ENCODE assay signal across 21 mouse cellular contexts in genomic region chr10:96605856-96606255, GRCm38 (mm10).
"Had no signal": no experiment of that assay in that cellular context is flagged by ENCODE, and none has a peak within 500 bp of the region (broad histone marks: within the 10 kb centered on the region; RNA-seq: fewer than 3 reads in every experiment).

No protein-coding gene starts in this region.

- ATAC-seq: intestine, embryonic 15.5 days; midbrain, embryonic 15.5 days had no signal

- H3K4me3 ChIP-seq: intestine, embryonic 15.5 days; kidney, embryonic 15.5 days; left cerebral cortex, adult 2 months; liver, embryonic 13.5 days; midbrain, embryonic 12.5 days; midbrain, embryonic 15.5 days; myocyte had no signal

- DNase-seq: kidney, adult 11 months; kidney, adult 8-10 months; kidney, postnatal 10 days; kidney, postnatal 36 days; layer of hippocampus, postnatal 36 days; liver, embryonic 13.5 days; lung, adult 2 months; lung, postnatal 14 days; lung, postnatal 4 days; right cerebral cortex, adult 18-20 months; right cerebral cortex, postnatal 14 days; right cerebral cortex, postnatal 4 days; thymus, adult 2 months; thymus, postnatal 14 days; thymus, postnatal 4 days had no signal

- H3K9ac ChIP-seq: intestine, embryonic 15.5 days; kidney, embryonic 15.5 days; liver, embryonic 13.5 days; midbrain, embryonic 12.5 days; midbrain, embryonic 15.5 days had no signal

- H3K36me3 ChIP-seq: intestine, embryonic 15.5 days; kidney, embryonic 15.5 days; liver, embryonic 13.5 days; midbrain, embryonic 12.5 days; midbrain, embryonic 15.5 days had no signal

- H3K4me1 ChIP-seq: intestine, embryonic 15.5 days; kidney, embryonic 15.5 days; midbrain, embryonic 12.5 days; midbrain, embryonic 15.5 days had no signal

- H3K27ac ChIP-seq: intestine, embryonic 15.5 days; kidney, embryonic 15.5 days; left cerebral cortex, adult 2 months; liver, embryonic 13.5 days; midbrain, embryonic 12.5 days; midbrain, embryonic 15.5 days had no signal

- H3K27me3 ChIP-seq: intestine, embryonic 15.5 days; kidney, embryonic 15.5 days; liver, embryonic 13.5 days; midbrain, embryonic 12.5 days; midbrain, embryonic 15.5 days had no signal

- H3K4me2 ChIP-seq: intestine, embryonic 15.5 days; kidney, embryonic 15.5 days; liver, embryonic 13.5 days; midbrain, embryonic 12.5 days; midbrain, embryonic 15.5 days had no signal

- H3K9me3 ChIP-seq: intestine, embryonic 15.5 days; kidney, embryonic 15.5 days; liver, embryonic 13.5 days; midbrain, embryonic 12.5 days; midbrain, embryonic 15.5 days had no signal
